Mouse (Mus musculus): Measurements from ENCODE around the gene Mdga1.
A peak's percentile ranks its signal among the peaks of the same experiment; 100 is the strongest.
"Not testable (repeated sequence)": the region's sequence is repeated elsewhere in the genome, so short reads cannot be mapped to it uniquely, and the experiment has no call there.

The Mdga1 gene

GRCm38 (mm10) chr17:29795050-29795770, 174.7 kb downstream of the Mdga1 start:
- peak; percentile 67 for DNase-seq

- DNase-seq, result no peak
Observed at GRCm38 (mm10) chr17:29791531-29792050, 178.3 kb downstream of the Mdga1 start.

- no peak for DNase-seq
Observed at GRCm38 (mm10) chr17:29790231-29790740, 179.6 kb downstream of the Mdga1 start.

- no peak for DNase-seq
Observed at GRCm38 (mm10) chr17:29789715-29790114, 180.2 kb downstream of the Mdga1 start.

GRCm38 (mm10) chr17:29788573-29788972, 181.3 kb downstream of the Mdga1 start:
- no peak for DNase-seq

- DNase-seq, result no peak
Observed at GRCm38 (mm10) chr17:29784820-29785219, 185.1 kb downstream of the Mdga1 start.

GRCm38 (mm10) chr17:29781472-29781871, 188.4 kb downstream of the Mdga1 start:
- not testable (repeated sequence) for DNase-seq

- DNase-seq, result peak; percentile 89
Observed at GRCm38 (mm10) chr17:29778021-29778420, 191.9 kb downstream of the Mdga1 start.

Measured in retina, postnatal 1 day (tissue).